23 mouse cellular contexts compared by ENCODE assay signal in the genomic region with DNA sequence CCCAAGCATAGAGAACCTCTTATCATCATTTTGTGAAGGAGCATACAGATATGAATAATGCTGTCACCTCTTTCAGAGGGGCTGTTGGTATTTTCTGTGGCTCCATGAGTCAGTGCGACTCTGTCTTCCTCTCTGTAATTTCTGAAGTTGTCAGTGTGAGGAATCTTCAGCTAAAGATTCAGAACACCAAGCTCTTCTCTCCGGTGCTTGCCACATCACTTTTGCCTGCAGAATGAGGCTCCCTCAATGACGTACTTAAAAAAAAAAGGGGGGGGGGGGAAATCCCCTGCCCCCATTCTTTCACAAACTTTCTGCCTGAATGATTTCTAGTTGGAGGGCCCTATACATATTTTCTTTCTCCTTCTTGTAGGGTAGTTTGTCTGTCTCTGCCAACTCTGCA. TPM values are rescaled to one million over a fixed set of nuclear protein-coding genes. Genes with fewer than 3 reads are reported as not detected.
DNase-seq lines count a peak whose midpoint lies in the region; ATAC-seq and TF ChIP-seq lines count a peak whose summit lies in the region.
"Had no signal": no experiment of that assay in that cellular context is flagged by ENCODE, and none has a peak within 500 bp of the region (broad histone marks: within the 10 kb centered on the region; RNA-seq: fewer than 3 reads in every experiment).

No protein-coding gene starts in this region.

- no peaks in the 10 kb centered on the region for H3K27me3 ChIP-seq in forebrain, embryonic 15.5 days
- H3K27me3 ChIP-seq in forebrain, embryonic 12.5 days = no peaks in the 10 kb centered on the region
- no peaks in the 10 kb centered on the region for H3K27me3 ChIP-seq in hindbrain, postnatal 0 days (ENCODE audit: insufficient read depth, low read length)
- no peaks in the 10 kb centered on the region for H3K27me3 ChIP-seq in neural tube, embryonic 14.5 days (ENCODE audit: control insufficient read depth, insufficient read depth, low read length)

- H3K4me2 ChIP-seq in forebrain, embryonic 15.5 days (replicated peaks) = peak overlapping the region; percentile 68; the same call in 1 of the 2 replicates
- no peak overlapping the region for H3K4me2 ChIP-seq in forebrain, embryonic 12.5 days
- peak overlapping the region; percentile 66 for H3K4me2 ChIP-seq in hindbrain, postnatal 0 days (ENCODE audit: low read depth, low read length)
- peak overlapping the region; percentile 53; the same call in 1 of the 2 replicates for H3K4me2 ChIP-seq in neural tube, embryonic 14.5 days (ENCODE audit: low read depth, low read length)
- H3K4me2 ChIP-seq: liver, embryonic 13.5 days had no signal

- H3K27ac ChIP-seq in forebrain, embryonic 15.5 days (replicated peaks) = no peak overlapping the region
- no peak overlapping the region for H3K27ac ChIP-seq in forebrain, embryonic 12.5 days
- H3K27ac ChIP-seq in left cerebral cortex, adult 2 months = peak overlapping the region; percentile 81
- H3K27ac ChIP-seq in hindbrain, postnatal 0 days = no peak overlapping the region
- no peak overlapping the region; the same call in 1 of the 2 replicates for H3K27ac ChIP-seq in neural tube, embryonic 14.5 days (ENCODE audit: low read depth, low read length)
- H3K27ac ChIP-seq: embryonic facial prominence, embryonic 10.5 days; gastrocnemius, adult 2 months; liver, embryonic 13.5 days had no signal

- no peak overlapping the region for H3K4me3 ChIP-seq in forebrain, embryonic 15.5 days
- H3K4me3 ChIP-seq in forebrain, embryonic 12.5 days (replicated peaks) = no peak overlapping the region
- no peak overlapping the region for H3K4me3 ChIP-seq in left cerebral cortex, adult 2 months
- peak overlapping the region; percentile 77; the same call in 1 of the 2 replicates for H3K4me3 ChIP-seq in hindbrain, postnatal 0 days (ENCODE audit: low read length)
- peak overlapping the region; percentile 66; the same call in 1 of the 2 replicates for H3K4me3 ChIP-seq in neural tube, embryonic 14.5 days (ENCODE audit: low read depth, low read length)
- H3K4me3 ChIP-seq: gastrocnemius, adult 2 months; liver, embryonic 13.5 days had no signal

- no peak for ATAC-seq in forebrain, embryonic 15.5 days (replicated peaks)
- ATAC-seq in forebrain, embryonic 12.5 days (ENCODE audit: low FRiP score) = no peak
- no peak for ATAC-seq in hindbrain, postnatal 0 days
- no peak for ATAC-seq in neural tube, embryonic 14.5 days (ENCODE audit: low read depth)

- no peak for DNase-seq in left cerebral cortex, adult 2 months (ENCODE audit: extremely low spot score in 1 of 2, low spot score in 2 of 2)
- no peak for DNase-seq in left cerebral cortex, postnatal 25 days (ENCODE audit: low spot score in 2 of 2)
- DNase-seq in hindbrain, postnatal 0 days (ENCODE audit: low spot score) = no peak
- DNase-seq in ovary, adult 18-20 months (ENCODE audit: low spot score) = no peak
- DNase-seq in right cerebral cortex, adult 18-20 months = no peak
- DNase-seq: adrenal gland, postnatal 25 days; cerebellum, adult 9-11 months; gastrocnemius, adult 2 months; heart, postnatal 36 days; kidney, adult 9 months; kidney, postnatal 14 days; liver, embryonic 13.5 days; lung, adult 2 months; lung, postnatal 14 days; right cerebral cortex, postnatal 25 days; spleen, adult 18-20 months had no signal

- intact Hi-C loops in left cerebral cortex, adult 2 months (cut with DNase I) = loop anchor here (5.0 kb wide), 1 partner anchor 94 kb away; no protein-coding TSS in a partner anchor
- intact Hi-C loops in left cerebral cortex, postnatal 25 days (cut with DNase I) = loop anchor here (5.0 kb wide), 1 partner anchor 224 kb away; no protein-coding TSS in a partner anchor

- peaks cover 27% of the 10 kb centered on the region for H3K4me1 ChIP-seq in forebrain, embryonic 15.5 days
- H3K4me1 ChIP-seq in forebrain, embryonic 12.5 days = peaks cover 12% of the 10 kb centered on the region
- no peaks in the 10 kb centered on the region for H3K4me1 ChIP-seq in hindbrain, postnatal 0 days (ENCODE audit: insufficient read depth, low read length)
- H3K4me1 ChIP-seq in neural tube, embryonic 14.5 days (ENCODE audit: control insufficient read depth, insufficient read depth, low read length) = peaks cover 5% of the 10 kb centered on the region

- H3K36me3 ChIP-seq in forebrain, embryonic 15.5 days = no peaks in the 10 kb centered on the region
- no peaks in the 10 kb centered on the region for H3K36me3 ChIP-seq in forebrain, embryonic 12.5 days (replicated peaks)
- H3K36me3 ChIP-seq in hindbrain, postnatal 0 days (ENCODE audit: insufficient read depth, low read length) = no peaks in the 10 kb centered on the region
- no peaks in the 10 kb centered on the region for H3K36me3 ChIP-seq in neural tube, embryonic 14.5 days (ENCODE audit: control insufficient read depth, insufficient read depth, low read length)
- H3K36me3 ChIP-seq: embryonic facial prominence, embryonic 10.5 days; liver, embryonic 13.5 days had no signal

- no peaks in the 10 kb centered on the region for H3K9me3 ChIP-seq in forebrain, embryonic 15.5 days
- no peaks in the 10 kb centered on the region for H3K9me3 ChIP-seq in forebrain, embryonic 12.5 days
- H3K9me3 ChIP-seq in hindbrain, postnatal 0 days (ENCODE audit: low read length) = no peaks in the 10 kb centered on the region
- no peaks in the 10 kb centered on the region for H3K9me3 ChIP-seq in neural tube, embryonic 14.5 days (ENCODE audit: control insufficient read depth, low read length)
- H3K9me3 ChIP-seq: embryonic facial prominence, embryonic 10.5 days; liver, embryonic 13.5 days had no signal

- 33% methylated on average over 3 of the region's 3 CpGs for WGBS in forebrain, embryonic 15.5 days
- WGBS in forebrain, embryonic 12.5 days = 33% methylated on average over 3 of the region's 3 CpGs
- 20% methylated on average over 3 of the region's 3 CpGs for WGBS in hindbrain, postnatal 0 days
- WGBS in neural tube, embryonic 14.5 days = 32% methylated on average over 3 of the region's 3 CpGs

- TF ChIP-seq CTCF in left cerebral cortex, adult 2 months (IDR thresholded peaks at IDR 0.05) = no peak
- TF ChIP-seq CTCF in hindbrain, postnatal 0 days (IDR thresholded peaks at IDR 0.05; ENCODE audit: low read depth) = no peak

- no peak overlapping the region for H3K9ac ChIP-seq in forebrain, embryonic 15.5 days (replicated peaks)
- H3K9ac ChIP-seq in forebrain, embryonic 12.5 days = no peak overlapping the region
- H3K9ac ChIP-seq in hindbrain, postnatal 0 days (replicated peaks; ENCODE audit: low read length) = no peak overlapping the region
- no peak overlapping the region for H3K9ac ChIP-seq in neural tube, embryonic 14.5 days (replicated peaks; ENCODE audit: low read depth, low read length)
- H3K9ac ChIP-seq: liver, embryonic 13.5 days had no signal

RNA-seq across cellular contexts. Expression of gene Snap25, which starts 2.1 kb away (rescaled TPM):
- 110 and 114 TPM in 2 replicates for polyA plus RNA-seq in forebrain, embryonic 15.5 days (2015; fragmentation: Nextera tagmentation; extraction: Ambion mirVana)
- polyA plus RNA-seq in forebrain, embryonic 12.5 days (2016; fragmentation: Nextera tagmentation; extraction: Ambion mirVana) = 32.0 and 37.7 TPM in 2 replicates
- total RNA-seq in left cerebral cortex, adult 2 months (2021) = 1,000 to 10,000 TPM; 3,053 to 3,248 TPM
- 1,000 to 10,000 TPM; 2,524 to 2,644 TPM for total RNA-seq in left cerebral cortex, postnatal 25 days (2021)
- total RNA-seq in hindbrain, postnatal 0 days (2014; rRNA removed) = 227 and 265 TPM in 2 replicates
- 312 and 341 TPM in 2 replicates for polyA plus RNA-seq in hindbrain, postnatal 0 days (2015; fragmentation: Nextera tagmentation; extraction: Ambion mirVana)
- polyA plus RNA-seq in neural tube, embryonic 14.5 days (2014; fragmentation: Nextera tagmentation; extraction: Ambion mirVana) = 324 and 432 TPM in 2 replicates
- total RNA-seq: gastrocnemius, adult 2 months; megakaryocyte, adult 5-6 weeks; monocyte, adult 5-6 weeks; neutrophil, adult 5-6 weeks had no signal

Comparison
In these comparisons a context has a peak if more than half of its experiments do, and no peak if none do; other contexts are left out.
1. H3K4me3 ChIP-seq: peak in hindbrain, postnatal 0 days (single experiment) and neural tube, embryonic 14.5 days (single experiment); none in forebrain, embryonic 15.5 days (single experiment), forebrain, embryonic 12.5 days (single experiment) and left cerebral cortex, adult 2 months (single experiment).